Mouse (Mus musculus) thymus, adult 2 months (tissue): ENCODE measurements around the gene Spef2. TPM values are rescaled to one million over a fixed set of nuclear protein-coding genes. Genes with fewer than 3 reads are reported as not detected.
A peak's percentile ranks its signal among the peaks of the same experiment; 100 is the strongest.

Experiments used
- DNase-seq: peaks from one replicate; pipeline ENCODE4 v3.0.0; 2021
- H3K27ac ChIP-seq: fragments of 200-500 bp; 2 replicates; pipeline ENCODE4 v1.5.1; 2012; ENCODE audit warnings: low read length, control low read depth; ENCODE audit not compliant: control insufficient read depth, insufficient read depth
- H3K27me3 ChIP-seq: fragments of 200-500 bp; 2 replicates; pipeline ENCODE4 v1.6.1; 2012; ENCODE audit warnings: mild to moderate bottlenecking, low read length, moderate library complexity, mixed read lengths; ENCODE audit not compliant: control insufficient read depth, insufficient read depth
- H3K36me3 ChIP-seq: fragments of 200-500 bp; 2 replicates; pipeline ENCODE4 v1.6.1; 2012; ENCODE audit warnings: mild to moderate bottlenecking, low read length, moderate library complexity; ENCODE audit not compliant: control insufficient read depth, insufficient read depth
- H3K4me1 ChIP-seq: fragments of 200-500 bp; replicated peaks from 2 replicates; pipeline ENCODE4 v1.6.1; 2012; ENCODE audit warnings: low read length; ENCODE audit not compliant: control insufficient read depth, insufficient read depth
- H3K4me3 ChIP-seq: fragments of 200-500 bp; 2 replicates; pipeline ENCODE4 v1.5.1; 2012; ENCODE audit warnings: mild to moderate bottlenecking, low read length, control low read depth, moderate library complexity; ENCODE audit not compliant: control insufficient read depth, insufficient read depth
- CTCF ChIP-seq: fragments of 200-500 bp; IDR thresholded peaks from 2 replicates; pipeline ENCODE4 v1.5.1; 2012; ENCODE audit warnings: mild to moderate bottlenecking, control low read depth, low read length, moderate library complexity, borderline replicate concordance; ENCODE audit not compliant: control insufficient read depth, poor library complexity, insufficient read depth; ENCODE audit errors: extremely low read depth
- POLR2A ChIP-seq: fragments of 200-500 bp; IDR thresholded peaks from 2 replicates; pipeline ENCODE4 v1.6.1; 2012; ENCODE audit warnings: mild to moderate bottlenecking, low read length, control low read depth, moderate library complexity; ENCODE audit not compliant: control insufficient read depth, poor library complexity, insufficient read depth; ENCODE audit errors: extremely low read depth
- WGBS: fragments of 180-500 bp; shearing (Covaris S2); methylation state at CpG from one replicate; pipeline ENCODE4 v1.1.7; 2018; 5-methylcytosine and 5-hydroxymethylcytosine counted together
- polyA plus RNA-seq: library from polyadenylated mRNA; depleted of rRNA; stranded (reverse); fragments of >200 nt; gene quantifications from 2 replicates; pipeline ENCODE4 v1.2.3, GENCODE M21; 2012

Spef2 gene
- polyA plus RNA-seq, 1 experiment = 0.18 TPM

GRCm38 (mm10) chr15:9705830-9706450 lies 42.7 kb downstream of the Spef2 start:
- H3K4me1 ChIP-seq = 0 out of 2 replicates have a peak, but pooled peaks cover 2% of the 10 kb centered on the region
- no peak overlapping the region for H3K27ac ChIP-seq
- H3K27me3 ChIP-seq = no peaks in the 10 kb centered on the region
- H3K36me3 ChIP-seq = no peaks in the 10 kb centered on the region
- no peak for TF ChIP-seq CTCF
- TF ChIP-seq POLR2A = no peak
- DNase-seq = no peak
- 25% methylated on average over 2 of the region's 2 CpGs for WGBS
- no peak overlapping the region for H3K4me3 ChIP-seq

GRCm38 (mm10) chr15:9701845-9702244 lies 46.8 kb downstream of the Spef2 start:
- peak; percentile 29 for DNase-seq
- H3K4me1 ChIP-seq = 0 out of 2 replicates have a peak, but pooled peaks cover 2% of the 10 kb centered on the region
- H3K27me3 ChIP-seq = no peaks in the 10 kb centered on the region
- no peak overlapping the region for H3K4me3 ChIP-seq
- no peak overlapping the region for H3K27ac ChIP-seq
- H3K36me3 ChIP-seq = no peaks in the 10 kb centered on the region
- TF ChIP-seq POLR2A (no peak), CTCF (no peak)

GRCm38 (mm10) chr15:9691721-9692120 lies 56.9 kb downstream of the Spef2 start:
- no peaks in the 10 kb centered on the region for H3K27me3 ChIP-seq
- TF ChIP-seq CTCF (no peak), POLR2A (no peak)
- no peak for DNase-seq
- no peak overlapping the region for H3K27ac ChIP-seq
- H3K36me3 ChIP-seq = no peaks in the 10 kb centered on the region
- H3K4me1 ChIP-seq = no peaks in the 10 kb centered on the region
- no peak overlapping the region for H3K4me3 ChIP-seq

- no peak for TF ChIP-seq POLR2A
- no peak for TF ChIP-seq CTCF
- Histone ChIP-seq H3K27ac (no peak overlapping the region), H3K27me3 (no peaks in the 10 kb centered on the region), H3K36me3 (no peaks in the 10 kb centered on the region), H3K4me3 (no peak overlapping the region), H3K4me1 (no peaks in the 10 kb centered on the region)
- DNase-seq = no peak
- 95% methylated on average over 5 of the region's 5 CpGs for WGBS
Measured at GRCm38 (mm10) chr15:9690845-9691244, 57.8 kb downstream of the Spef2 start.

- WGBS = 88% methylated on average over 1 of the region's 1 CpGs
- TF ChIP-seq CTCF (no peak), POLR2A (no peak)
Measured at GRCm38 (mm10) chr15:9690436-9690835, 58.2 kb downstream of the Spef2 start.

GRCm38 (mm10) chr15:9683485-9683884 lies 65.2 kb downstream of the Spef2 start:
- 95% methylated on average over 4 of the region's 4 CpGs for WGBS
- Histone ChIP-seq H3K4me1 (no peaks in the 10 kb centered on the region), H3K36me3 (no peaks in the 10 kb centered on the region), H3K4me3 (no peak overlapping the region), H3K27ac (no peak overlapping the region), H3K27me3 (no peaks in the 10 kb centered on the region)
- DNase-seq = no peak
- no peak for TF ChIP-seq POLR2A

More at GRCm38 (mm10) chr15:9690436-9690835, 58.2 kb downstream of the Spef2 start:
- no peak for DNase-seq
- Histone ChIP-seq H3K36me3 (no peaks in the 10 kb centered on the region), H3K27me3 (no peaks in the 10 kb centered on the region), H3K4me3 (no peak overlapping the region), H3K27ac (no peak overlapping the region), H3K4me1 (no peaks in the 10 kb centered on the region)
